Mouse (Mus musculus): Measurements from ENCODE around the gene Rab29. TPM values are rescaled to one million over a fixed set of nuclear protein-coding genes. Genes with fewer than 3 reads are reported as not detected.
"Not testable (repeated sequence)": the region's sequence is repeated elsewhere in the genome, so short reads cannot be mapped to it uniquely, and the experiment has no call there.

Rab29 gene
- polyA plus RNA-seq, 1 experiment from 2014 or later = 7.6 TPM

- Histone ChIP-seq H3K4me2 (ENCODE audit: low read length) (no peak overlapping the region), H3K4me3 (ENCODE audit: low read depth, low read length) (no peak overlapping the region), H3K36me3 (ENCODE audit: control insufficient read depth, insufficient read depth, low read length) (no peaks in the 10 kb centered on the region), H3K27me3 (ENCODE audit: control insufficient read depth, insufficient read depth, low read depth, low read length) (no peaks in the 10 kb centered on the region; the same call in 1 of the 2 replicates), H3K27ac (ENCODE audit: low read length) (no peak overlapping the region), H3K9me3 (replicated peaks; ENCODE audit: control insufficient read depth, low read length, poor library complexity, severe bottlenecking) (no peaks in the 10 kb centered on the region), H3K9ac (ENCODE audit: low read depth, low read length) (no peak overlapping the region), H3K4me1 (ENCODE audit: control insufficient read depth, insufficient read depth, low read length) (peaks cover 15% of the 10 kb centered on the region; the same call in 1 of the 2 replicates)
- 94% methylated on average over 3 of the region's 3 CpGs for WGBS
- ATAC-seq = no peak
Measured at GRCm38 (mm10) chr1:131908456-131908855, 41.4 kb downstream of the Rab29 start.

- not testable (repeated sequence) for H3K4me3 ChIP-seq (ENCODE audit: low read depth, low read length); ATAC-seq; H3K9ac ChIP-seq (ENCODE audit: low read depth, low read length); H3K9me3 ChIP-seq (replicated peaks; ENCODE audit: control insufficient read depth, low read length, poor library complexity, severe bottlenecking); H3K36me3 ChIP-seq (ENCODE audit: control insufficient read depth, insufficient read depth, low read length); H3K27me3 ChIP-seq (ENCODE audit: control insufficient read depth, insufficient read depth, low read depth, low read length); H3K27ac ChIP-seq (ENCODE audit: low read length); H3K4me2 ChIP-seq (ENCODE audit: low read length)
- WGBS = 95% methylated on average over 2 of the region's 2 CpGs
- H3K4me1 ChIP-seq (ENCODE audit: control insufficient read depth, insufficient read depth, low read length) = peaks cover 16% of the 10 kb centered on the region; the same call in 1 of the 2 replicates
Measured at GRCm38 (mm10) chr1:131909236-131909635, 42.2 kb downstream of the Rab29 start.

GRCm38 (mm10) chr1:131910001-131910648 lies 43.1 kb downstream of the Rab29 start, which contains the start of gene Nucks1:
Nucks1 (plus strand) TSS chr1:131910534.
- H3K4me3 ChIP-seq (ENCODE audit: low read depth, low read length) = peak within 1 kb of the TSS; percentile 84
- peak within 1 kb of the TSS; percentile 83 for H3K9ac ChIP-seq (ENCODE audit: low read depth, low read length)
- H3K9me3 ChIP-seq (replicated peaks; ENCODE audit: control insufficient read depth, low read length, poor library complexity, severe bottlenecking) = no peaks in the 10 kb centered on the region
- peak within 1 kb of the TSS; percentile 93 for H3K27ac ChIP-seq (ENCODE audit: low read length)
- H3K4me1 ChIP-seq (ENCODE audit: control insufficient read depth, insufficient read depth, low read length) = peaks cover 16% of the 10 kb centered on the region; the same call in 1 of the 2 replicates
- no peaks in the 10 kb centered on the region; the same call in 1 of the 2 replicates for H3K27me3 ChIP-seq (ENCODE audit: control insufficient read depth, insufficient read depth, low read depth, low read length)
- peak within 1 kb of the TSS; percentile 73 for H3K4me2 ChIP-seq (ENCODE audit: low read length)
- H3K36me3 ChIP-seq (ENCODE audit: control insufficient read depth, insufficient read depth, low read length) = no peaks in the 10 kb centered on the region
- ATAC-seq = peak; percentile 99
- WGBS = under 1% methylated on average over 35 of the region's 35 CpGs

- peaks cover 16% of the 10 kb centered on the region; the same call in 1 of the 2 replicates for H3K4me1 ChIP-seq (ENCODE audit: control insufficient read depth, insufficient read depth, low read length)
- H3K9ac ChIP-seq (ENCODE audit: low read depth, low read length) = peak overlapping the region; percentile 83
- WGBS = under 1% methylated on average over 74 of the region's 88 CpGs
- H3K9me3 ChIP-seq (replicated peaks; ENCODE audit: control insufficient read depth, low read length, poor library complexity, severe bottlenecking) = no peaks in the 10 kb centered on the region
- H3K36me3 ChIP-seq (ENCODE audit: control insufficient read depth, insufficient read depth, low read length) = no peaks in the 10 kb centered on the region
- peak; percentile 85 for ATAC-seq
- peak overlapping the region; percentile 73 for H3K4me2 ChIP-seq (ENCODE audit: low read length)
- peak overlapping the region; percentile 84 for H3K4me3 ChIP-seq (ENCODE audit: low read depth, low read length)
- H3K27me3 ChIP-seq (ENCODE audit: control insufficient read depth, insufficient read depth, low read depth, low read length) = no peaks in the 10 kb centered on the region; the same call in 1 of the 2 replicates
- peak overlapping the region; percentile 93 for H3K27ac ChIP-seq (ENCODE audit: low read length)
Measured at GRCm38 (mm10) chr1:131910674-131911558, 43.9 kb downstream of the Rab29 start.

- Histone ChIP-seq H3K27ac (ENCODE audit: low read length) (no peak overlapping the region), H3K9ac (ENCODE audit: low read depth, low read length) (no peak overlapping the region), H3K4me1 (ENCODE audit: control insufficient read depth, insufficient read depth, low read length) (peaks cover 8% of the 10 kb centered on the region; the same call in 1 of the 2 replicates), H3K4me2 (ENCODE audit: low read length) (no peak overlapping the region), H3K27me3 (ENCODE audit: control insufficient read depth, insufficient read depth, low read depth, low read length) (no peaks in the 10 kb centered on the region), H3K36me3 (ENCODE audit: control insufficient read depth, insufficient read depth, low read length) (0 out of 2 replicates have a peak, but pooled peaks cover 4% of the 10 kb centered on the region), H3K9me3 (replicated peaks; ENCODE audit: control insufficient read depth, low read length, poor library complexity, severe bottlenecking) (no peaks in the 10 kb centered on the region), H3K4me3 (ENCODE audit: low read depth, low read length) (no peak overlapping the region)
- ATAC-seq = no peak
- WGBS = 73% methylated on average over 6 of the region's 6 CpGs
Measured at GRCm38 (mm10) chr1:131917634-131918033, 50.6 kb downstream of the Rab29 start.

GRCm38 (mm10) chr1:131919052-131919451 lies 52.0 kb downstream of the Rab29 start:
- peaks cover 4% of the 10 kb centered on the region; the same call in 1 of the 2 replicates for H3K4me1 ChIP-seq (ENCODE audit: control insufficient read depth, insufficient read depth, low read length)
- H3K4me3 ChIP-seq (ENCODE audit: low read depth, low read length) = no peak overlapping the region
- no peaks in the 10 kb centered on the region for H3K27me3 ChIP-seq (ENCODE audit: control insufficient read depth, insufficient read depth, low read depth, low read length)
- no peak overlapping the region for H3K27ac ChIP-seq (ENCODE audit: low read length)
- no peak for ATAC-seq
- H3K9me3 ChIP-seq (replicated peaks; ENCODE audit: control insufficient read depth, low read length, poor library complexity, severe bottlenecking) = no peaks in the 10 kb centered on the region
- WGBS = 100% methylated on average over 2 of the region's 2 CpGs
- no peak overlapping the region for H3K4me2 ChIP-seq (ENCODE audit: low read length)
- H3K36me3 ChIP-seq (ENCODE audit: control insufficient read depth, insufficient read depth, low read length) = 0 out of 2 replicates have a peak, but pooled peaks cover 6% of the 10 kb centered on the region
- H3K9ac ChIP-seq (ENCODE audit: low read depth, low read length) = no peak overlapping the region

GRCm38 (mm10) chr1:131922100-131922499 lies 55.1 kb downstream of the Rab29 start:
- H3K4me3 ChIP-seq (ENCODE audit: low read depth, low read length) = no peak overlapping the region
- H3K27ac ChIP-seq (ENCODE audit: low read length) = no peak overlapping the region
- ATAC-seq = no peak

More at GRCm38 (mm10) chr1:131922100-131922499, 55.1 kb downstream of the Rab29 start:
- H3K9ac ChIP-seq (ENCODE audit: low read depth, low read length) = no peak overlapping the region
- no peaks in the 10 kb centered on the region for H3K9me3 ChIP-seq (replicated peaks; ENCODE audit: control insufficient read depth, low read length, poor library complexity, severe bottlenecking)
- 99% methylated on average over 3 of the region's 3 CpGs for WGBS
- peaks cover 15% of the 10 kb centered on the region; the same call in 1 of the 2 replicates for H3K36me3 ChIP-seq (ENCODE audit: control insufficient read depth, insufficient read depth, low read length)
- no peaks in the 10 kb centered on the region for H3K27me3 ChIP-seq (ENCODE audit: control insufficient read depth, insufficient read depth, low read depth, low read length)
- 0 out of 2 replicates have a peak, but pooled peaks cover 4% of the 10 kb centered on the region for H3K4me1 ChIP-seq (ENCODE audit: control insufficient read depth, insufficient read depth, low read length)
- H3K4me2 ChIP-seq (ENCODE audit: low read length) = no peak overlapping the region

All from midbrain, embryonic 16.5 days (tissue).